Comparison of ENCODE assay signal across 14 mouse cellular contexts in the genomic region with DNA sequence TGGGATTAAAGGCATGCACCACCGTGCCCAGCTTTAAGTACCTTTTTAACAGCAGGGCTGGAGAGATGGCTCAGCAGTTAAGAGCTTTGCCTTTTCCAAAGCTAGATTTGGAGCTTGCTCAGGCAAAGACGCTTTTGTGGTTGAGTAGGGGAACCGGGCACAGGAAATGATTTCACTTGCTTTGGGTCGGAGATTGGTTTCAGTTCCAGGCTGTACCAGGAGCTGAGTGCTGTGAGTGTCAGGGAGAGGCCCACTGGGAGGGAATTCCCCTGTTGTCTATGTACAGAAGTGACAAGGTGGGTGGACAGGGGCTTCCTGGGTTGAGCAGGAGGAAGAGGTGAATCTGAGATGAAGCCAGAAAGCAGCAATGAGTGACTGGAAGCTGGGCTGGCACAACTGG. TPM values are rescaled to one million over a fixed set of nuclear protein-coding genes. Genes with fewer than 3 reads are reported as not detected.
A peak's percentile ranks its signal among the peaks of the same experiment; 100 is the strongest.
DNase-seq lines count a peak whose midpoint lies in the region; ATAC-seq and TF ChIP-seq lines count a peak whose summit lies in the region.
"Had no signal": no experiment of that assay in that cellular context is flagged by ENCODE, and none has a peak within 500 bp of the region (broad histone marks: within the 10 kb centered on the region; RNA-seq: fewer than 3 reads in every experiment).

No protein-coding gene starts in this region.

- H3K4me1 ChIP-seq in forebrain, embryonic 10.5 days, result peaks cover 73% of the 10 kb centered on the region
- no peaks in the 10 kb centered on the region for H3K4me1 ChIP-seq in forebrain, postnatal 0 days (ENCODE audit: insufficient read depth)
- H3K4me1 ChIP-seq in liver, adult 2 months (ENCODE audit: control insufficient read depth, insufficient read depth, low read length), result peaks cover 3% of the 10 kb centered on the region; the same call in 1 of the 2 replicates
- peaks cover 31% of the 10 kb centered on the region for H3K4me1 ChIP-seq in brown adipose tissue, adult 24 weeks (ENCODE audit: control insufficient read depth, insufficient read depth, insufficient read length, low read length)

- no peak for TF ChIP-seq POLR2A in liver, adult 2 months (IDR thresholded peaks at IDR 0.05; ENCODE audit: extremely low read depth, insufficient read depth, low read length)
- TF ChIP-seq POLR2A in myocyte (IDR thresholded peaks at IDR 0.05; ENCODE audit: insufficient read length, low read depth), result no peak

- H3K36me3 ChIP-seq in forebrain, embryonic 10.5 days (replicated peaks), result peaks cover 15% of the 10 kb centered on the region
- H3K36me3 ChIP-seq in forebrain, postnatal 0 days (ENCODE audit: insufficient read depth), result no peaks in the 10 kb centered on the region
- no peaks in the 10 kb centered on the region for H3K36me3 ChIP-seq in liver, adult 2 months (ENCODE audit: control insufficient read depth, insufficient read depth, low read length)
- no peaks in the 10 kb centered on the region for H3K36me3 ChIP-seq in myocyte (ENCODE audit: control insufficient read depth, insufficient read depth)
- H3K36me3 ChIP-seq: embryonic facial prominence, embryonic 13.5 days; lung, embryonic 15.5 days; stomach, embryonic 15.5 days had no signal

- no peak overlapping the region for H3K4me3 ChIP-seq in forebrain, embryonic 10.5 days
- H3K4me3 ChIP-seq in forebrain, postnatal 0 days (ENCODE audit: low read depth, low read length), result no peak overlapping the region
- no peak overlapping the region for H3K4me3 ChIP-seq in liver, adult 2 months (ENCODE audit: insufficient read depth, low read depth, low read length)
- H3K4me3 ChIP-seq in brown adipose tissue, adult 24 weeks (ENCODE audit: insufficient read depth, low read depth, low read length), result no peak overlapping the region
- H3K4me3 ChIP-seq in myocyte, result no peak overlapping the region
- H3K4me3 ChIP-seq: embryonic facial prominence, embryonic 13.5 days; lung, embryonic 15.5 days; stomach, embryonic 15.5 days had no signal

- WGBS in forebrain, embryonic 10.5 days, result 85% methylated on average over 4 of the region's 4 CpGs
- WGBS in forebrain, postnatal 0 days, result 85% methylated on average over 4 of the region's 4 CpGs
- WGBS in liver, adult 2 months, result 63% methylated on average over 4 of the region's 4 CpGs

- intact Hi-C loops in left cerebral cortex, postnatal 10 days (cut with DNase I), result no loop called here

- no peak overlapping the region for H3ac ChIP-seq in myocyte (ENCODE audit: control insufficient read depth, insufficient read length)

- no peak overlapping the region for H3K4me2 ChIP-seq in forebrain, postnatal 0 days (ENCODE audit: low read depth)
- H3K4me2 ChIP-seq in myocyte (ENCODE audit: low read depth), result peak overlapping the region; percentile 69
- H3K4me2 ChIP-seq: embryonic facial prominence, embryonic 13.5 days; lung, embryonic 15.5 days; stomach, embryonic 15.5 days had no signal

- no peak for TF ChIP-seq CTCF in forebrain, postnatal 0 days (IDR thresholded peaks at IDR 0.05; ENCODE audit: low read depth)
- TF ChIP-seq CTCF in liver, adult 2 months (IDR thresholded peaks at IDR 0.05; ENCODE audit: low read depth, low read length), result no peak

- no peaks in the 10 kb centered on the region for H3K9me3 ChIP-seq in forebrain, embryonic 10.5 days
- H3K9me3 ChIP-seq in forebrain, postnatal 0 days (ENCODE audit: low read length), result no peaks in the 10 kb centered on the region
- H3K9me3 ChIP-seq: embryonic facial prominence, embryonic 13.5 days; lung, embryonic 15.5 days; stomach, embryonic 15.5 days had no signal

- H3K27me3 ChIP-seq in forebrain, embryonic 10.5 days (ENCODE audit: poor library complexity, severe bottlenecking), result no peaks in the 10 kb centered on the region
- no peaks in the 10 kb centered on the region for H3K27me3 ChIP-seq in forebrain, postnatal 0 days (ENCODE audit: insufficient read depth, low read length)
- no peaks in the 10 kb centered on the region for H3K27me3 ChIP-seq in liver, adult 2 months (ENCODE audit: control insufficient read depth, insufficient read depth, low read length)
- no peaks in the 10 kb centered on the region for H3K27me3 ChIP-seq in myocyte (ENCODE audit: control insufficient read depth, insufficient read depth, insufficient read length)
- H3K27me3 ChIP-seq: embryonic facial prominence, embryonic 13.5 days; lung, embryonic 15.5 days; stomach, embryonic 15.5 days had no signal

- H3K9ac ChIP-seq in forebrain, postnatal 0 days, result no peak overlapping the region
- H3K9ac ChIP-seq in liver, adult 2 months (ENCODE audit: low read depth, low read length), result no peak overlapping the region
- H3K9ac ChIP-seq: embryonic facial prominence, embryonic 13.5 days; lung, embryonic 15.5 days; stomach, embryonic 15.5 days had no signal

- peak overlapping the region; percentile 48; the same call in 1 of the 2 replicates for H3K27ac ChIP-seq in forebrain, embryonic 10.5 days
- H3K27ac ChIP-seq in forebrain, postnatal 0 days (ENCODE audit: low read depth, low read length), result no peak overlapping the region
- H3K27ac ChIP-seq in liver, adult 2 months (replicated peaks; ENCODE audit: insufficient read depth, low read depth, low read length), result no peak overlapping the region
- H3K27ac ChIP-seq in brown adipose tissue, adult 24 weeks (replicated peaks; ENCODE audit: low read depth, low read length), result peak overlapping the region; percentile 39; the same call in 1 of the 2 replicates
- H3K27ac ChIP-seq: embryonic facial prominence, embryonic 13.5 days; lung, embryonic 15.5 days; stomach, embryonic 15.5 days had no signal

- ATAC-seq in forebrain, postnatal 0 days, result no peak
- ATAC-seq: intestine, embryonic 16.5 days had no signal

- no peaks in the 10 kb centered on the region for H3K79me2 ChIP-seq in liver, adult 2 months (ENCODE audit: control insufficient read depth, insufficient read depth, low read length)
- peaks cover 55% of the 10 kb centered on the region for H3K79me2 ChIP-seq in myocyte (ENCODE audit: control insufficient read depth, insufficient read depth)

- no peak for DNase-seq in forebrain, embryonic 10.5 days (ENCODE audit: extremely low spot score, low spot score)
- DNase-seq in forebrain, postnatal 0 days, result no peak
- peak; percentile 17 for DNase-seq in liver, adult 2 months (ENCODE audit: extremely low read depth, low read depth, low spot score)
- DNase-seq in liver, result no peak
- no peak for DNase-seq in left cerebral cortex, postnatal 10 days (ENCODE audit: extremely low spot score in 1 of 2, low spot score in 2 of 2)
- no peak for DNase-seq in frontal cortex, postnatal 14 days (ENCODE audit: low spot score in 2 of 2)
- DNase-seq: cerebellum, adult 11 months; gastrocnemius, postnatal 14 days had no signal

TF ChIP-seq in myocyte, 11 proteins besides CTCF, POLR2A, EP300 and RAD21:
- no peak for TF ChIP-seq MYOG (IDR thresholded peaks at IDR 0.05; ENCODE audit: control insufficient read depth in 1 of 3, insufficient read depth in 1 of 3, insufficient read length in 2 of 3, low read depth in 2 of 3)

RNA-seq across cellular contexts. Expression of gene Cuedc1, which starts 9.5 kb away (rescaled TPM):
- polyA plus RNA-seq in forebrain, embryonic 10.5 days (2016; fragmentation: Nextera tagmentation; extraction: Ambion mirVana), result 20.0 and 24.9 TPM in 2 replicates
- total RNA-seq in forebrain, postnatal 0 days (2014; rRNA removed), result 28.9 and 34.7 TPM in 2 replicates
- 22.0 and 34.6 TPM in 2 replicates for polyA plus RNA-seq in forebrain, postnatal 0 days (2015; fragmentation: Nextera tagmentation; extraction: Ambion mirVana)
- 0.87 and 1.5 TPM in 2 replicates for total RNA-seq in liver, adult 2 months (2014; rRNA removed)
- 1.1 and 1.7 TPM in 2 replicates for polyA plus RNA-seq in liver, adult 2 months (2012; rRNA removed)
- 7.3 and 15.9 TPM in 2 replicates for polyA plus RNA-seq in brown adipose tissue, adult 24 weeks (2012; ENCODE audit: insufficient read depth, insufficient read length, missing spikeins)
- 40.8 TPM for polyA plus RNA-seq in myocyte (2012; fragmentation: generic; extraction: Trizol)
- 10 to 100 TPM; 37.1 to 43.6 TPM for total RNA-seq in left cerebral cortex, postnatal 10 days (2021)

RNA-seq across cellular contexts. Expression of gene Vezf1, which starts 39.3 kb away (rescaled TPM):
- 61.6 and 62.6 TPM in 2 replicates for polyA plus RNA-seq in forebrain, embryonic 10.5 days (2016; fragmentation: Nextera tagmentation; extraction: Ambion mirVana)
- total RNA-seq in forebrain, postnatal 0 days (2014; rRNA removed), result 33.0 and 43.7 TPM in 2 replicates
- 28.0 and 34.6 TPM in 2 replicates for polyA plus RNA-seq in forebrain, postnatal 0 days (2015; fragmentation: Nextera tagmentation; extraction: Ambion mirVana)
- total RNA-seq in liver, adult 2 months (2014; rRNA removed), result 5.8 and 6.6 TPM in 2 replicates
- 3.6 and 3.8 TPM in 2 replicates for polyA plus RNA-seq in liver, adult 2 months (2012; rRNA removed)
- 17.3 and 19.7 TPM in 2 replicates for polyA plus RNA-seq in brown adipose tissue, adult 24 weeks (2012; ENCODE audit: insufficient read depth, insufficient read length, missing spikeins)
- polyA plus RNA-seq in myocyte (2012; fragmentation: generic; extraction: Trizol), result 17.7 TPM
- total RNA-seq in left cerebral cortex, postnatal 10 days (2021), result 10 to 100 TPM; 23.6 to 25.5 TPM

Comparison
In these comparisons a context has a peak if more than half of its experiments do, and no peak if none do; other contexts are left out.
1. H3K27ac ChIP-seq: peak in forebrain, embryonic 10.5 days (single experiment) and brown adipose tissue, adult 24 weeks (single experiment); none in forebrain, postnatal 0 days (single experiment) and liver, adult 2 months (single experiment).